Mouse (Mus musculus): ENCODE data around the gene Fam13c.
"Not testable (repeated sequence)": the region's sequence is repeated elsewhere in the genome, so short reads cannot be mapped to it uniquely, and the experiment has no call there.

The Fam13c gene

GRCm38 (mm10) chr10:70439676-70440521 is at the start of gene Fam13c:
TSS of gene Fam13c (plus strand) at chr10:70440481.
- DNase-seq, result no peak

GRCm38 (mm10) chr10:70395900-70396299 is 44.4 kb upstream of the Fam13c start:
- DNase-seq, result peak; percentile 79

- DNase-seq, result peak; percentile 57
These were observed 42.1 kb upstream of the Fam13c start for GRCm38 (mm10) chr10:70398224-70398623.

- no peak for DNase-seq
These were observed 38.3 kb upstream of the Fam13c start for GRCm38 (mm10) chr10:70402006-70402405.

- DNase-seq, result no peak
These were observed 37.6 kb upstream of the Fam13c start for GRCm38 (mm10) chr10:70402711-70403110.

- peak; percentile 68 for DNase-seq
These were observed 22.3 kb upstream of the Fam13c start for GRCm38 (mm10) chr10:70417811-70418486.

- no peak for DNase-seq
These were observed 20.7 kb upstream of the Fam13c start for GRCm38 (mm10) chr10:70419282-70420264.

GRCm38 (mm10) chr10:70426373-70426772 is 13.9 kb upstream of the Fam13c start:
- no peak for DNase-seq

GRCm38 (mm10) chr10:70428121-70428662 is 12.1 kb upstream of the Fam13c start:
- peak; percentile 76 for DNase-seq

- DNase-seq, result no peak
These were observed 10.9 kb upstream of the Fam13c start for GRCm38 (mm10) chr10:70429341-70429740.

- no peak for DNase-seq
These were observed 6.9 kb upstream of the Fam13c start for GRCm38 (mm10) chr10:70433334-70433733.

- not testable (repeated sequence) for DNase-seq
These were observed 6.5 kb upstream of the Fam13c start for GRCm38 (mm10) chr10:70433736-70434135.

GRCm38 (mm10) chr10:70436656-70437055 is 3.6 kb upstream of the Fam13c start:
- DNase-seq, result no peak

- no peak for DNase-seq
These were observed 3.0 kb upstream of the Fam13c start for GRCm38 (mm10) chr10:70437289-70437688.

GRCm38 (mm10) chr10:70440639-70441461 is 569 bp downstream of the Fam13c start:
- peak; percentile 80 for DNase-seq

GRCm38 (mm10) chr10:70442156-70442555 is 1.9 kb downstream of the Fam13c start:
- no peak for DNase-seq

- DNase-seq, result no peak
These were observed 2.3 kb downstream of the Fam13c start for GRCm38 (mm10) chr10:70442623-70443022.

- no peak for DNase-seq
These were observed 7.5 kb downstream of the Fam13c start for GRCm38 (mm10) chr10:70447787-70448186.

- DNase-seq, result no peak
These were observed 8.9 kb downstream of the Fam13c start for GRCm38 (mm10) chr10:70449206-70449605.

- peak; percentile 61 for DNase-seq
These were observed 15.6 kb downstream of the Fam13c start for GRCm38 (mm10) chr10:70455886-70456305.

GRCm38 (mm10) chr10:70458574-70459263 is 18.4 kb downstream of the Fam13c start:
- peak; percentile 44 for DNase-seq
